Mouse (Mus musculus) heart, adult 8-10 months (tissue): ENCODE measurements around the gene Vmn1r31. TPM values are rescaled to one million over a fixed set of nuclear protein-coding genes. Genes with fewer than 3 reads are reported as not detected.

ENCODE experiments used
- DNase-seq: peaks from one replicate; pipeline ENCODE4 v3.0.0; 2022; ENCODE audit warnings: low spot score
- total RNA-seq, 4 experiments: library from RNA; stranded (reverse); gene quantifications; 2 replicates each; pipeline ENCODE4 v1.2.4; 2022

Gene Vmn1r31
- not detected for total RNA-seq

- no peak for DNase-seq
Measured at GRCm38 (mm10) chr6:58475230-58475629, at the start of gene Vmn1r31. Vmn1r31 (minus strand) TSS chr6:58475330.

DNA sequence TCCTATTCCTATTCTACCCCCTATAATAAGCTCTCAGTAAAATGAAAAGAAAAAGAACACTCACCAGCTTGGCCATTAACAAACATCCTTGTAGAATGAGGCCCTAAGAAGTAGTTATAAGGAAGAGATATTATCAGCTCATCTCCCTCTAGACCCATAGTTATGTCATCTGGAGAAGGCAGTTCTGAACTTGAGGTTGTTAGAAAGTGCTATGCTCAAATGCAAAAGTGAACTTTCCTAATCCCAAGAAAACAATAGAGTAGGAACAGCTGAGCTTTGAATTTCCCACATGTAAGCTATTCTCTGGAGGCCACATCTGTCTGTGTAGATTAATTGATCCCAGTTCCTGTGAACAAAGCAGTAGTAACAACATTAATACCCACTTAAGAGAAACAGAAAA is 31.8 kb downstream of the Vmn1r31 start, which contains the start of gene Vmn1r30:
Vmn1r30 (minus strand) TSS at position 101 of the 400 bp plus-strand sequence.
- DNase-seq = no peak

Other genes starting within 250 kb of the Vmn1r31 start
- not detected for gene Vmn1r28, start 213.3 kb downstream of the Vmn1r31 start, total RNA-seq
- gene Vmn1r29, start 173.8 kb downstream of the Vmn1r31 start, total RNA-seq = not detected
- not detected for gene Vmn1r30, start 31.9 kb downstream of the Vmn1r31 start, total RNA-seq
- gene Abcg2, start 109.2 kb upstream of the Vmn1r31 start, total RNA-seq = 10 to 100 TPM; 25.2 to 38.5 (median 34.8) TPM